Mouse (Mus musculus) heart, postnatal 10 days (tissue): ENCODE measurements around the gene Nrg4. TPM values are rescaled to one million over a fixed set of nuclear protein-coding genes. Genes with fewer than 3 reads are reported as not detected.

Source experiments
- DNase-seq, 2 experiments: peaks; one replicate each; pipeline ENCODE4 v3.0.0; 2021
- intact Hi-C: fragments of 180-260 bp; cut with DNase I; formaldehyde crosslinking; loops from one replicate; pipeline ENCODE4 v1.15.1; 2025
- total RNA-seq, 2 experiments: library from RNA; stranded (reverse); gene quantifications; 2 replicates each; pipeline ENCODE4 v1.2.3; 2021

Gene Nrg4
- total RNA-seq, 2 experiments from 2014 or later = 1.5 to 3.4 TPM

DNA sequence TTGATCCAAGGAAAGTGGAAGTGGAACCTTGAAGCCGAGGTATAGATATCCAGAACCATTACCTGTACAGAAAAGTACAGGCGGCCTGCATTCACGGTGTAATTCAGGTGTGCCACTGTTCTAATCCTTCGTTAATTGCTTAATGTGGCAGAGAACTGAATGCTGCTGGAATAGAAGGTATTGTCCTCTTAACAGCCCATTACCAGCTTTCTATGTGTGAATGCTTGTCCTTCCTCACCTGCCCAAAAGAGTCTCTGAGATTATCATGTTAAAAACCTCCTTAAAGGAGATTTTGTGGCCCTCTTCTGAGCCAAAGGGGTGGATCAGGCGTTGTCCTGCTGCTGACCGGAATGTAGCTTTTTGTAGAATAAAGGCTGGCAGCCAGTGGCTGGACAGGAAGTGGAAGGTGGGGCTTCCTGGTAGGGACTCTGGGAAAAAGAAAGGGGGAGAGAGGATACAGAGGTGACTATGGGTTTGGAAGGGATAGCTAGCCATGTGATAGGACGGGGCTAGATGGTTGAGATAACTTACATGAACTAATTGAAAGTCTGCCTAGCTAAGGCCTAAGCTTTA, 101.4 kb downstream of the Nrg4 start:
- intact Hi-C loops = no loop called here
- peak in 1 of 2 experiments; percentile 23 for DNase-seq

DNA sequence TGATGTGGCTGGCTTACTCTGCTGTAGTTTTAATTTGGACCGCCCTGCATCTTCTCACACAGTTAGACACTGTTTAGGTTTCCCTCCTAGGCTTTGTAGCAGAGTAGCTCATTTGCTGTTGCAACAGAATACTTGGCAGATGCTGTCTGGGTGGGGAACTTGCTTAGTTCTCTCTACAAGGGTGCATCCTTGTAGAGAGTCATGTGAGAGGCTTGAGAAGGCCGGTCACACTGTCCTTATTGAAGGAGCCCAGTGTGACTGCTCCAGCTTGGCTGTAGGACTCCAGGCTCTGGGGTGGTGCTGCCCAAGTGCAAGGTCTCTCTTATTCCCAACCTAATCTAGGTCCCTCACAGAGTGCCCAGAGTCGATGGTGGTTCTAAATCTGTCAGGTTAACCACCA, 109.3 kb downstream of the Nrg4 start:
- intact Hi-C loops = no loop called here

DNA sequence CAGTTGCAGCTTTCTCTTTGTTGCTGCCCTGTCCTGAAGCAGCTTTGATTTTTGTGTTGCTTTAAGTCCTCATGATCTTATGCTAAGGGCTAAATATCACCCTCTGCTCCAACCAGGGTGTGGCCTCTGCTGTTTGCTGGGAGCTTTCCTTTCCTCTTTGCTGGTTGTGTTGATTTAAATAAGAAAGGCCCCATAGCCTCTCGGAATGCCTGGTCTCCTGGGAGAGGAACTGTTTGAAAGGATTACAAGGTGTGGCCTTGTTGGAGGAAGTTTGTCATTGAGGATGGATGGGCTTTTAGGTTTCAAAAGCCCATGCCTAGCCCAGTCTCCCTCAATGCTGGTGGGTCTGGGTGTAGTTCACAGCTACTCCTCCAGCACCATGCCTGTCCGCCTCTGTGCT, 110.6 kb downstream of the Nrg4 start:
- intact Hi-C loops = no loop called here

More for the DNA sequence above, 109.3 kb downstream of the Nrg4 start:
- DNase-seq = no peak

DNA sequence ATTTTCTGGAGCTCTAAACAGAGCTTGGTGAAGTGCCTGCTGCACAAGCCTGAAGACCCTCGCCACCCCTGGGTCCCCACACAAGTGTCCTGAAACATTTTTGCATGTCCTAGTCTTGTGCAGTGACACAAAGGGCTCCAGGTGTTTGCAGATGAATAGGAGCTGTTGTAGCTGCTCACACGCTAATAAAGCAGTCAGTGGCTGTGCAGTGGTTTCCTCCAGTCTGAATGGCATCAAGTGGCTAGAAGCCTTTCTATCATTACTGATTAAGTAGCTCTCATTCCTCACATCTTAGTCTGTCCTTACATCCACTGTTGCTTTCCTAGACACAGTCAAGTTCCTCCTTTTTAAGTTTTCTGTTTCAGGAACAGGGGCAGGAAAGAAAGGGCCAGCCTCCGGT, 111.0 kb downstream of the Nrg4 start:
- no peak for DNase-seq
- intact Hi-C loops = no loop called here

More for the DNA sequence above, 110.6 kb downstream of the Nrg4 start:
- DNase-seq = no peak

DNA sequence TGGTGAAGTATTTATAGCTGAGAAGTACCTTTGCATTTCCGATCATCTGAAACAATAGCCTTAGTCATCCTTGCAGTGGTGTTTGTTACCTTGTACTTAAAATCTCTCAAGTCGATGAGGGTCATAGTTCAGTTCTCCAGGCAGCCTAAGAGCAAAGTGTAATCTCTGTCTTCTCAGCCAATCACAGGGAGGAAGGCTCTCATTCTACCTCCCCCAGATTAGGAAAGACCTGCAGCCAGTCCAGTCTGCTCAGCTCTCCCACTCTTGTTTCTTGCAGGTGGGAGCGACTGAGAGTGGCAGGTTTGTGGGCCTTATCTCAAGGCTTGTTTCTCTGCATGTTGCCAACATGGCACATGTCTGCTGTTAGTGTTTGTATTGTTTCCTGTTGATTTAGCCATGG, 111.6 kb downstream of the Nrg4 start:
- intact Hi-C loops = no loop called here
- DNase-seq = no peak

DNA sequence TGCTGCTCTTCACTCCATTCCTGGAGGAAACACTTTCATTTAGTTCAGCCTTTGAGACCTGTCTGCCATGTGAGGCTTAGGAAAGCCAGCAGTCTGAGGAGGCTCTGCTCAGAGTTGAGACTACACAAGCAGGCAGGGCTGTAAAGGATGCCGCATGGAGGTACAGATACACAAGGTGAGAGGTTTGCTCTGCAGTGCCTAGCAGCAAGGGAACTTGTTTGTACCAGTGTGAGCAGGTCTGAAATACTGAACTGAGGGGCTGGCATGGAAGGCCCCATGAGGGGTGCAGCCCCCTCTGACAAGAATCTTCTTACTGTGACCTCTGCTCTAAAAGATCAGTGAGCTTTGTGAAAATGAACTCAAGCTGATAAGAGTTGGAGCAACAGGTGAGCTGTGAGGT, 113.2 kb downstream of the Nrg4 start:
- intact Hi-C loops = no loop called here
- DNase-seq = no peak

DNA sequence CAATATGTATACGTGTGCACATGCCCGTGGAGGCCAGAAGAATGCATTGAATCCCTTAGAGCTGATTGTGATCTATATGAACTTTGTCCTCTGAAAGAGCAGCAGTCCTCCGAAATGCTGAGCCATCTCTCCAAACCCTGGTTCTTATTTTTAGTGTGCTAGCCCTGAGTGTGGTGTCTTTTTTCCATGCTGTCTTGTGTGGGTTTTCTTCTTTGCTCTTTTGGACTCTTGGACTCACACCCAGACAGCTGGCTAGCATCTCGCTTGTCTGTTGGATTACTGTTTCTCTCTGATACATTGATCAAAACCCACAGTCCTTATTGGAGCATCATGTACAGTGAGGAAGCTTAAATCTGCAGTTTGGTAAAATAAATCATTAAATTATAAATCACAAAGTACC, 115.0 kb downstream of the Nrg4 start:
- intact Hi-C loops = no loop called here
- DNase-seq = no peak

DNA sequence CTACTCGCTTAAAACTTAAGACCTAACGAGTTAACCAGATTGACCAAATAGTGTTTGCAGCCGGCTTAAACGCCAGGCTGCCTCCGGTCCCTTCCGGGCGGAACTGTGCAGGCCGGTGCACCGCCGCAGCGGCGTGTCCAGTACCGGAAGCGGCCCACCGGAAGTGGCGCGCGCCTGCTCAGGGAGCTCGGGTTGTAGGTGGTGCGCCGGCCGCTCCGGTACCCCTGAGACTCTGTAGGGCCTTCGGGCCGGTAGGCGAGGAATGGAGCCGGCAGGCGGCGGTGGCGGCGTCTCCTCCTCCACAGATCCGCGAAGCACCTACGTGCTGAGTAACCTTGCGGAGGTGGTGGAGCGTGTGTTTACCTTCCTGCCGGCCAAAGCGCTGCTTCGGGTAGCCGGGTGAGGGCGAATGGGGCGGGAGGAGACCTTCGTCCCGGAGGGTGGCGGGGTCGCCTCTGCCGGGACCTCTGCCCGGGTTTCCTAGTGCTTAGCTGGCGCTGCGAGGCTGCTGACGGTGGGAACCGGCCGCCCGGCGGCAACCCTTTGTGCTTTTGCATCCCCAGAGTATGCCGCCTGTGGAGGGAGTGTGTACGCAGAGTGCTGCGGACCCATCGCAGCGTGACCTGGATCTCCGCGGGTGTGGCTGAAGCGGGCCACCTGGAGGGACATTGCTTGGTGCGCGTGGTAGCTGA, 117.7 kb downstream of the Nrg4 start, which contains the start of gene Fbxo22:
TSS of gene Fbxo22 (plus strand) at position 136 of the 692 bp plus-strand sequence.
- intact Hi-C loops = loop anchor here (5.0 kb wide), 1 partner anchor 57 kb away; no protein-coding TSS in a partner anchor

DNA sequence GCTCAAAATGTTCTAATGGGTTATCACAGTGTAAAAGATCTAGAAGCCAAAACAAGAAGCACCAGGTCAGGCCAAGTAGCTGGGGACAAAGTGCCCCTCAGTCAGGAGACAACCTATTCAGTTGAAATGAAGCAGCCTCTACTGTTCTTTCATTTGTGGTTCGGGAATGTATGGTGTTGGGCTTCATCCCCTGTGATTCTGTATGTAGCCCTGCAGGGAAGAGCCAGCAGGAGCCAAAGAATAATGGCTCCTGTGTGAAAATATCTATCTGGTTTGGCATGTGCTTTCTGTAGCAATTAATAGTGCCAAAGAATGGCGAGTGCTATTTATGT, 118.2 kb downstream of the Nrg4 start:
- no peak for DNase-seq
- intact Hi-C loops = loop anchor here (5.0 kb wide), 1 partner anchor 56 kb away; no protein-coding TSS in a partner anchor

More for the DNA sequence above, 117.7 kb downstream of the Nrg4 start, which contains the start of gene Fbxo22:
- peak; percentile 89 to 92 for DNase-seq

DNA sequence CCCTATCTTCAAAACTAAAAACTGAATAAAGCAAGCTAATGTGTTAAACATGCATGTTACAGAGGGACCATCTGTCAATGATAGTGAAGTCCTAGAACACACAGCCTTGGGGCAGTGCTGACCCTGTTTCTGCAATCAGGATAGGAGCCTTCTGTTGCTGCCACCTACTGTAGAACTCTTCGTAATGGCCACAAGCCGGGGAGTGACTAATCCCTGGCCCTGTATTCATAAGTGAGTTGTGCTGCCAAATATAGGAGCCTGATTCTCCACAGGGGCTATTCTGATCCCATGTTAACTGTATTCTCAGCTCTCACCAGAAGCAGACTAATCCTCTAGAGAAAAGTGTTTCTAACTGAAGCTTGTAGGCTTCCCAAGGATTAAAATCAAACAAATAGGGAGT, 127.3 kb downstream of the Nrg4 start:
- intact Hi-C loops = no loop called here
- peak; percentile 42 to 51 for DNase-seq

DNA sequence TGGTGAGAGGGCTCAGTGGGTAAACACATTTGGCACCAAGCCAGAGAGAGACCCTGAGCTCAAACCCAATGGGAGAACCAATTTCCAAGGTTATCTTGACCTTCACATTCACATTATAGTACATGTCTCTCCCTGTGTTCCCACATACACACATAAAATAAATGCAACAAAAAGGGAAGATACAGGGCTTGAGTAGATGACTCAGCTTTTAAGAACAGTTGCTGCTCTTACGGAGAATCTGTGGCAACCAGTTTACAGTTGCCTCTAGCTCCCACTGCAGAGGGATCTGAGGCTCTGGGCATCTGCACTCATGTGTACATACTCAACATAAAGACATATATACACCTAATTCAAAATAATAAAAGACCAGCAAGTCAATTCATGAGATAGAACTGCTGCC, 128.4 kb downstream of the Nrg4 start:
- intact Hi-C loops = no loop called here
- no peak for DNase-seq

DNA sequence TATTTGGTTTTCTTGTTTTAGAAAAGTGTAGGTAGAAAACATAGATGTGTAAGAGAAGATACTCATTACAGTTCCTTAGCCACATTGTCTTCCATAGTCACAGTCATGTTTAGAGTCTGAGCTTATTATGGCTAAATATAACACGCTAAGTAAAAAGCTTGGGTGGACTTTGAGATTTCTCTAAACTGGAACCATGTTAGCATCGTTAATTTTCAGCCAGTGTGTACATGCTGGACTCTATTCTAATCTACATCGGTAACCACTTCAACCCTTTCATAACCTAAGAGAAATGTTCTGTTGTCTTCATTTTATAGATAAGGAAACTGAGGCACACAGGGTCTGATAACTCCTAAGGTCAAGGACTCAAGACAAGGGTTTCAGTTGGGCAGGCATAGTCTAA, 130.8 kb downstream of the Nrg4 start:
- no peak for DNase-seq
- intact Hi-C loops = no loop called here

DNA sequence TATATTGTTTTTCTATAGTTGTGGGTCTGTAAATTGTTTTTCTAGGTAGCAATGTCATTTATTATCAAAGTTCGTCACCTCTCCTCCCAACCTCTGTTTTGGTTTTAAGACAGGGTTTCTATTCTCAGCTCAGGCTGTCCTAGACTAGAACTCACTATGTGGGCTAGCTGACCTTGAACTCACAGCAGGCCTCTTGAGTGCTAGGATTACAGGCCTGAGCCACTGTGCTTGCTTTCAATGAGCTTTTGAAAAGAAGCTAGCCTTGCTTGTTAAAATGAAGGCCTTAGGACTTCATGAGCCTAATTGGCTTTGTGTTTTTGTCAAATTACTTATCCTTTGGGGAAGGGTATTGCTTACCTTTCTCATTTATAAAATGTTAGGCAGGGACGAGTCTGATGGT, 152.4 kb downstream of the Nrg4 start:
- intact Hi-C loops = no loop called here
- no peak for DNase-seq

DNA sequence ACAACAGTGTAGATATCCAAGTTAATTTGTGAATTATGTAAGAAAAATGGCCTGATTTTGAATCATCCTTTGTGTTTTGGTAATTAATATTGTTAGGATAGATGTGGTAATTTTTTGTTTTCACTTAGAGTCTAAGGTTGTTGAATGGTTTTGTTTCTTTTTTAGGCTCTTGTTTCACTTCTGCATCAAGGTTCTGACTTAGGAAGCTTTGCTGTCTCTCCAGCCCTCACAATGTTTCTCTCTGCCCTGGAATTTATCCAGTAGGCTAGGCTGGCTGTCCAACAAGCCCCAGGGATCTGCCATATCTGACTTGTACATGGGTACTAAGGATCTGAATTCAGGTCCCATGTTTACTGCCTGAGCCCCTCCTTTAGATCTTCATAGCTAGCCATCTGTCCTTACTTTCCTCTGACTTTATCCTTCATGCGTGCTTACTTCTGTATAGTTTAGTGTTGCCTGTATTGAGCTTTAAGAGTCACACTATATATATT, 154.4 kb downstream of the Nrg4 start:
- intact Hi-C loops = no loop called here
- no peak for DNase-seq

DNA sequence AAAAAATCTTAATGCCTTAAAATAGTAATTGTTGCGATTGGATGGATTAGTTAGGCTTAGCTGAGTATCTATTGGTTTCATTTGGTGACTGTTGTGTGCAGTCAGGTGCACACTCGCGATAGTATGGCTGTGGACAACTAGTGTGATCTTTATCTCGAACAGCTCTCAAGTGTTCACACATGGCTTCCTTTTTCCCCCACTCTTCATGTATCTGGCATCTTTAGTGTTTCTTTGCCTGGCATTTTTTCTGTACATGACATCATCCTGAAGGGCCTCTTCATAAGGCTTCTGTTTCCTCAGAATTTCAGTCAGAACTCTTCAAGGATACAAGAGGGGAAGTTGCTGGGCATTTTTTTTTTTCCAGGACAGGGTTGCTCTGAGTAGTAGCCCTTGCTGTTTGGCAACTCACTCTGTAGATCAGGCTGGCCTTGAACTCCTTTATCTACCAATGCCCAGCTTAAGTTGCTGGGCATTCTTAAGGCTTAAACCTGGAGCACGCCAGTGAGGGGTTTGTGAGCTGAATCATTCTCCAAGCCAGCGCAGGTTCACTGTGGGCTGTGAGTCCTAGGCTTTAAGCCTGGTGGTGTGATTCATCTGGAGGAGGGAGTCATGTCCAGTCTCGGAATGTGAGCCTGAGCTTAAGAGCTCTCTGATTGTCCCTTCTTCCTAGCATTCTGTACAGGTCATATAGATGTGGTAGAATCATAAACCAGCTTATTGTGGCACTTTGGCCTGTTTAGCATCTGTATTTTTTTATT, 155.8 kb downstream of the Nrg4 start:
- no peak for DNase-seq
- intact Hi-C loops = no loop called here

Other genes with a start within 250 kb of the Nrg4 start
- gene Ube2q2, start 178.0 kb downstream of the Nrg4 start, total RNA-seq = 10 to 100 TPM; 29.5 to 30.9 TPM
- 10 to 100 TPM; 29.4 to 35.3 TPM for gene Fbxo22, start 117.9 kb downstream of the Nrg4 start, total RNA-seq
- gene Tmem266, start 69 bp upstream of the Nrg4 start, total RNA-seq = under 1 TPM; 0.72 to 0.82 TPM
- gene Etfa, start 185.4 kb upstream of the Nrg4 start, total RNA-seq = 100 to 1,000 TPM; 704 to 707 TPM
- not detected for gene Isl2, start 211.8 kb upstream of the Nrg4 start, total RNA-seq